Mouse (Mus musculus) gastrocnemius, adult 2 months (tissue): Measurements from ENCODE around the gene Grk2. TPM values are rescaled to one million over a fixed set of nuclear protein-coding genes. Genes with fewer than 3 reads are reported as not detected.

Source experiments
- DNase-seq: peaks from one replicate; pipeline ENCODE4 v3.0.0; 2022
- H3K27ac ChIP-seq: fragments of 200-600 bp; 2 replicates; pipeline ENCODE4 v1.8.1; 2022; ENCODE audit warnings: mild to moderate bottlenecking
- H3K4me3 ChIP-seq: fragments of 200-600 bp; 2 replicates; pipeline ENCODE4 v1.8.1; 2022; ENCODE audit warnings: mild to moderate bottlenecking, moderate library complexity
- CTCF ChIP-seq: fragments of 200-600 bp; IDR thresholded peaks from 2 replicates; pipeline ENCODE4 v1.8.1; 2022; ENCODE audit warnings: antibody characterized with exemption, mild to moderate bottlenecking, moderate library complexity
- intact Hi-C: fragments of 180-260 bp; cut with DNase I; formaldehyde crosslinking; loops from one replicate; pipeline ENCODE4 v1.15.1; 2025
- long read RNA-seq, 2 experiments: library from polyadenylated mRNA; stranded (forward); transcript quantifications; one replicate each; pipeline ENCODE4 v2.0.0; 2021
- total RNA-seq, 2 experiments: library from RNA; stranded (reverse); gene quantifications; 2 replicates each; pipeline ENCODE4 v1.2.3; 2021

Grk2 gene
- total RNA-seq = 10 to 100 TPM; 56.6 to 61.2 TPM
- long read RNA-seq, experiment 1, transcript Grk2-202 (21 exons, 3,376 nt) = major isoform, 19 of 42 reads
- long read RNA-seq, experiment 1, partial matches to known transcripts = 3 of 42 reads
- long read RNA-seq, experiment 1, other reads (novel, unspliced or antisense) = 20 of 42 reads
- long read RNA-seq, experiment 2, transcript Grk2-202 (21 exons, 3,376 nt) = major isoform, 24 of 49 reads
- long read RNA-seq, experiment 2, partial matches to known transcripts = 23 of 49 reads
- long read RNA-seq, experiment 2, other reads (novel, unspliced or antisense) = 2 of 49 reads

GRCm38 (mm10) chr19:4306190-4306577 lies at the start of gene Grk2:
Gene Grk2, minus strand, starts transcription at chr19:4306222.
- peak within 1 kb of the TSS; percentile 91 for H3K27ac ChIP-seq
- DNase-seq = peak; percentile 92
- intact Hi-C loops = loop anchor here (1.0 kb wide), 1 partner anchor 49 kb away; no protein-coding TSS in a partner anchor
- peak within 1 kb of the TSS; percentile 99 for H3K4me3 ChIP-seq
- TF ChIP-seq CTCF = peak; percentile 77

GRCm38 (mm10) chr19:4349455-4349854 lies 43.4 kb upstream of the Grk2 start:
- Histone ChIP-seq H3K27ac (no peak overlapping the region), H3K4me3 (no peak overlapping the region)
- intact Hi-C loops = no loop called here
- no peak for DNase-seq
- TF ChIP-seq CTCF = no peak

- no peak overlapping the region for H3K4me3 ChIP-seq
- DNase-seq = no peak
- TF ChIP-seq CTCF = no peak
- intact Hi-C loops = no loop called here
- H3K27ac ChIP-seq = no peak overlapping the region
These were observed 40.5 kb upstream of the Grk2 start for GRCm38 (mm10) chr19:4346479-4346878.

GRCm38 (mm10) chr19:4338162-4338561 lies 32.1 kb upstream of the Grk2 start:
- Histone ChIP-seq H3K4me3 (no peak overlapping the region), H3K27ac (0 out of 2 replicates have a peak overlapping the region, but pooled peaks have one; percentile 3)
- TF ChIP-seq CTCF = peak; percentile 87
- peak; percentile 66 for DNase-seq
- intact Hi-C loops = loop anchor here (2.0 to 5.0 kb wide), 2 partner anchors 44 to 79 kb away; no protein-coding TSS in a partner anchor

- peak; percentile 15; the same call in 1 of the 2 replicates for TF ChIP-seq CTCF
- peak overlapping the region; percentile 93 for H3K27ac ChIP-seq
- intact Hi-C loops = loop anchor here (5.0 kb wide), 1 partner anchor 64 kb away; the partner anchor contains the start of gene Kdm2a
- peak overlapping the region; percentile 87 for H3K4me3 ChIP-seq
- DNase-seq = peak; percentile 98
These were observed 27.8 kb upstream of the Grk2 start for GRCm38 (mm10) chr19:4333791-4334190.

- intact Hi-C loops = loop anchor here (5.0 kb wide), 1 partner anchor 64 kb away; the partner anchor contains the start of gene Kdm2a
- H3K27ac ChIP-seq = peak overlapping the region; percentile 93
- DNase-seq = peak; percentile 53
- no peak for TF ChIP-seq CTCF
- peak overlapping the region; percentile 87 for H3K4me3 ChIP-seq
These were observed 27.2 kb upstream of the Grk2 start for GRCm38 (mm10) chr19:4333100-4333775.

GRCm38 (mm10) chr19:4332653-4333052 lies 26.6 kb upstream of the Grk2 start:
- H3K27ac ChIP-seq = peak overlapping the region; percentile 93
- no peak for TF ChIP-seq CTCF
- peak overlapping the region; percentile 87 for H3K4me3 ChIP-seq
- peak; percentile 47 for DNase-seq
- intact Hi-C loops = loop anchor here (5.0 kb wide), 1 partner anchor 65 kb away; the partner anchor contains the start of gene Kdm2a

GRCm38 (mm10) chr19:4331273-4331672 lies 25.3 kb upstream of the Grk2 start:
- H3K4me3 ChIP-seq = peak overlapping the region; percentile 87; the same call in 1 of the 2 replicates
- intact Hi-C loops = loop anchor here (5.0 kb wide), 1 partner anchor 66 kb away; the partner anchor contains the start of gene Kdm2a
- TF ChIP-seq CTCF = no peak

GRCm38 (mm10) chr19:4330603-4331002 lies 24.6 kb upstream of the Grk2 start:
- TF ChIP-seq CTCF = no peak
- intact Hi-C loops = loop anchor here (5.0 kb wide), 1 partner anchor 67 kb away; the partner anchor contains the start of gene Kdm2a
- no peak for DNase-seq
- Histone ChIP-seq H3K27ac (no peak overlapping the region), H3K4me3 (no peak overlapping the region)

More at GRCm38 (mm10) chr19:4331273-4331672, 25.3 kb upstream of the Grk2 start:
- no peak overlapping the region for H3K27ac ChIP-seq
- DNase-seq = no peak

GRCm38 (mm10) chr19:4328737-4329304 lies 22.8 kb upstream of the Grk2 start:
- DNase-seq = no peak
- no peak overlapping the region for H3K27ac ChIP-seq
- no peak overlapping the region for H3K4me3 ChIP-seq
- intact Hi-C loops = no loop called here
- TF ChIP-seq CTCF = no peak

- Histone ChIP-seq H3K4me3 (no peak overlapping the region), H3K27ac (peak overlapping the region; percentile 67; the same call in 1 of the 2 replicates)
- no peak for TF ChIP-seq CTCF
- intact Hi-C loops = no loop called here
- no peak for DNase-seq
These were observed 20.9 kb upstream of the Grk2 start for GRCm38 (mm10) chr19:4326881-4327280.

- Histone ChIP-seq H3K4me3 (no peak overlapping the region), H3K27ac (peak overlapping the region; percentile 67)
- no peak for DNase-seq
- no peak for TF ChIP-seq CTCF
- intact Hi-C loops = no loop called here
These were observed 20.1 kb upstream of the Grk2 start for GRCm38 (mm10) chr19:4326106-4326505.
